Mouse (Mus musculus): ENCODE measurements around the gene Klk1b11. TPM values are rescaled to one million over a fixed set of nuclear protein-coding genes. Genes with fewer than 3 reads are reported as not detected.
"Not testable (repeated sequence)": the region's sequence is repeated elsewhere in the genome, so short reads cannot be mapped to it uniquely, and the experiment has no call there.

Gene Klk1b11
- not detected in 2 replicates for total RNA-seq (2014; rRNA removed)
- not detected in 2 replicates for polyA plus RNA-seq (2015; fragmentation: Nextera tagmentation; extraction: Ambion mirVana)

DNA sequence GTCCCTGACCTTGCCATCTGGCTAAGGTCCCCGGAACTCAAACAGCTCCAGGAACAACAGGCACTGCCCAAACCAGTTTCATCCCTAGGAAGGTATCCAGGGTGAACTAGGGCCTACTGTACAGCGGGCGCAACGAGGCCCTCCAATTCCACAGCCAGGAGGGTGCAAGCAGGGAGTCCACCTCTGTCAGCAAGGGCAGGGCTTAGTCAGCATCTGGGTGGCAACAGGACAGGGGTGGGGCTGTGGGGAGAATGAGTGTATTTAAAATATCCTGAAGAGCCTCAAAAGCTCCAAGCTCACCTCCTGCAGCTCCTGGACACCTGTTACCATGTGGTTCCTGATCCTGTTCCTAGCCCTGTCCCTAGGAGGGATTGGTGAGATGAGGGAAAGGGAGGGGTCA, at the start of gene Klk1b11:
TSS of gene Klk1b11 (plus strand) at position 301 of the 400 bp plus-strand sequence.
- 88% methylated on average over 4 of the region's 4 CpGs for WGBS
- not testable (repeated sequence) for ATAC-seq (ENCODE audit: low FRiP score)

DNA sequence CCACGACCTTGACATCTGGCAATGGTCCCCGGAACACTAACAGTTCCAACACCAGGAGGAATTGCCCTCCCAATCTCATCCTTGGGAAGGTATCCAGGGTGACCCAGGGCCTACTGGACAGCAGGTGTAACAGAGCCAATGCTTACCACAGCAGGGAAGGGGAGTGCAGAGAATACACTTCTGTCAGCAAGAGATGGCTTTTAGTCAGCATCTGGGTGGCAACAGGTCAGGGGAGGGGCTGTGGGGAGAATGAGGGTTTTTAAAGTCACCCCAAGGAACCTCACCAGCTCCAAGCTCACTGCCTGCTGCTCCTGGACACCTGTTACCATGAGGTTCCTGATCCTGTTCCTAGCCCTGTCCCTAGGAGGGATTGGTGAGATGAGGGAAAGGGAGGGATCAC, 45.3 kb upstream of the Klk1b11 start, which contains the start of gene Klk1b8:
TSS of gene Klk1b8 (plus strand) at position 301 of the 400 bp plus-strand sequence.
- DNase-seq (ENCODE audit: low spot score) (no peak), ATAC-seq (ENCODE audit: low FRiP score) (no peak)
- Histone ChIP-seq H3K4me1 (ENCODE audit: insufficient read depth, low read length) (no peaks in the 10 kb centered on the region), H3K4me2 (ENCODE audit: low read depth, low read length, poor library complexity, severe bottlenecking) (no peak within 1 kb of the TSS), H3K9ac (replicated peaks; ENCODE audit: low read length, poor library complexity, severe bottlenecking) (no peak within 1 kb of the TSS), H3K27me3 (ENCODE audit: insufficient read depth, low read length) (no peaks in the 10 kb centered on the region), H3K4me3 (ENCODE audit: low read depth, low read length) (no peak within 1 kb of the TSS), H3K27ac (ENCODE audit: low read depth, low read length) (no peak within 1 kb of the TSS), H3K36me3 (ENCODE audit: insufficient read depth, low read length) (no peaks in the 10 kb centered on the region), H3K9me3 (ENCODE audit: low read length) (no peaks in the 10 kb centered on the region)
- no peak for TF ChIP-seq CTCF (IDR thresholded peaks at IDR 0.05)
- WGBS: 78% methylated on average over 2 of the region's 2 CpGs

More for the DNA sequence above, at the start of gene Klk1b11:
- H3K9me3 ChIP-seq (ENCODE audit: low read length); H3K4me1 ChIP-seq (ENCODE audit: insufficient read depth, low read length); H3K36me3 ChIP-seq (ENCODE audit: insufficient read depth, low read length); H3K4me2 ChIP-seq (ENCODE audit: low read depth, low read length, poor library complexity, severe bottlenecking); H3K4me3 ChIP-seq (ENCODE audit: low read depth, low read length); H3K9ac ChIP-seq (replicated peaks; ENCODE audit: low read length, poor library complexity, severe bottlenecking); DNase-seq (ENCODE audit: low spot score); H3K27ac ChIP-seq (ENCODE audit: low read depth, low read length); H3K27me3 ChIP-seq (ENCODE audit: insufficient read depth, low read length): not testable (repeated sequence)

DNA sequence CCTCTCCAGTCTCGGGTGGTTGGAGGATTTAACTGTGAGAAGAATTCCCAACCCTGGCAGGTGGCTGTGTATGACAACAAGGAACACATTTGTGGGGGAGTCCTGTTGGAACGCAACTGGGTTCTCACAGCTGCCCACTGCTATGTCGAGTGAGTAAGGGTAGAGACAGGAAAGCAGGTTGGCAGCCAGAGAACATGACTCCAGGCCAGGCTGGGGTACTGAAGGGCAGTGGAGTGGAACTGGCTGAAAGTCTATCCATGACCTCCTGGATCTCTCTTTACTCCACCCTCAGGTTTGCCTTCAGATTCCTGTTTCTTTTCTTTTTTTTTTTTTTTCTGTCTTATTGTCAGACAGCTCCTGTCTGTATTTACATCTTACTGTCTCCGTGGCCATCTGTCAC, 43.0 kb upstream of the Klk1b11 start:
- Histone ChIP-seq H3K36me3 (ENCODE audit: insufficient read depth, low read length) (no peaks in the 10 kb centered on the region), H3K4me1 (ENCODE audit: insufficient read depth, low read length) (no peaks in the 10 kb centered on the region), H3K27ac (ENCODE audit: low read depth, low read length) (no peak overlapping the region), H3K9me3 (ENCODE audit: low read length) (no peaks in the 10 kb centered on the region), H3K9ac (replicated peaks; ENCODE audit: low read length, poor library complexity, severe bottlenecking) (no peak overlapping the region), H3K27me3 (ENCODE audit: insufficient read depth, low read length) (no peaks in the 10 kb centered on the region), H3K4me3 (ENCODE audit: low read depth, low read length) (no peak overlapping the region), H3K4me2 (ENCODE audit: low read depth, low read length, poor library complexity, severe bottlenecking) (no peak overlapping the region)
- DNase-seq (ENCODE audit: low spot score): no peak
- WGBS: 53% methylated on average over 4 of the region's 4 CpGs
- ATAC-seq (ENCODE audit: low FRiP score): no peak
- TF ChIP-seq CTCF (IDR thresholded peaks at IDR 0.05): no peak

DNA sequence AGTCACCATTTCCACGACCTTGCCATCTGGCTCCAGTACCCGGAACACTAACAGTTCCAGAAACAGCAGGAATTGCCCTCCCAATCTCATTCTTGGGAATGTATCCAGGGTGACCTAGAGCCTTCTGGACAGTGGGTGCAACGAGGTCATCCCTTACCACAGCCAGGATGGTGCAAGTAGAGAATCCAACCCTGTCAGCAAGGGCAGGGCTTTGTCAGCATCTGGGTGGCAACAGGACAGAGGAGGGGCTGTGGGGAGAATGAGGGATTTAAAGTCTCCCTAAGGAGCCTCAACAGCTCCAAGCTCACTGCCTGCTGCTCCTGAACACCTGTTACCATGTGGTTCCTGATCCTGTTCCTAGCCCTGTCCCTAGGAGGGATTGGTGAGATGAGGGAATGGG, 29.2 kb upstream of the Klk1b11 start, which contains the start of gene Klk1b1:
TSS of gene Klk1b1 (plus strand) at position 301 of the 400 bp plus-strand sequence.
- H3K4me3 ChIP-seq (ENCODE audit: low read depth, low read length): no peak within 1 kb of the TSS
- H3K4me1 ChIP-seq (ENCODE audit: insufficient read depth, low read length): no peaks in the 10 kb centered on the region
- ATAC-seq (ENCODE audit: low FRiP score): no peak
- no peaks in the 10 kb centered on the region for H3K27me3 ChIP-seq (ENCODE audit: insufficient read depth, low read length)
- H3K4me2 ChIP-seq (ENCODE audit: low read depth, low read length, poor library complexity, severe bottlenecking): no peak within 1 kb of the TSS
- no peak within 1 kb of the TSS for H3K9ac ChIP-seq (replicated peaks; ENCODE audit: low read length, poor library complexity, severe bottlenecking)
- WGBS: 65% methylated on average over 3 of the region's 3 CpGs
- no peaks in the 10 kb centered on the region for H3K36me3 ChIP-seq (ENCODE audit: insufficient read depth, low read length)
- no peak for DNase-seq (ENCODE audit: low spot score)
- no peak within 1 kb of the TSS for H3K27ac ChIP-seq (ENCODE audit: low read depth, low read length)
- no peak for TF ChIP-seq CTCF (IDR thresholded peaks at IDR 0.05)
- no peaks in the 10 kb centered on the region for H3K9me3 ChIP-seq (ENCODE audit: low read length)

DNA sequence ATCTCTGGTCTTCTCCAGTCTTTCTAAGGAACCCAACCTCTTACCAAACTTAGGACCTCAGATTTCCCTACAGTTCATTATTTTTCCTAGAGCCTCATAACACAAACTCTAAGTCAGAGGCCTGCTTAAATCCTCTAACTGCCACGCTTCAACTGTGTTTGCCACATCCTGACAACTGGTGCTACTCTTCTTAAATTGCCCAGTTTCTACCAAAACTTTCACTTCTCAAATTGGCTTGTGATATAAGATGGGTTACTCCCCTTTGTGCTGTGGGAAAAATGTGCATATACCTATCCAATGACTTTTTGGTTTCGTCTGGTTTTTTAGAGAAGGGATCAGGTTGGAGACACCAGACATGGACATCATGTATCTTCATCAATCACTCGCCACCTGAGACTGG, 28.6 kb upstream of the Klk1b11 start:
- H3K36me3 ChIP-seq (ENCODE audit: insufficient read depth, low read length): no peaks in the 10 kb centered on the region
- TF ChIP-seq CTCF (IDR thresholded peaks at IDR 0.05): no peak
- no peak overlapping the region for H3K4me2 ChIP-seq (ENCODE audit: low read depth, low read length, poor library complexity, severe bottlenecking)

DNA sequence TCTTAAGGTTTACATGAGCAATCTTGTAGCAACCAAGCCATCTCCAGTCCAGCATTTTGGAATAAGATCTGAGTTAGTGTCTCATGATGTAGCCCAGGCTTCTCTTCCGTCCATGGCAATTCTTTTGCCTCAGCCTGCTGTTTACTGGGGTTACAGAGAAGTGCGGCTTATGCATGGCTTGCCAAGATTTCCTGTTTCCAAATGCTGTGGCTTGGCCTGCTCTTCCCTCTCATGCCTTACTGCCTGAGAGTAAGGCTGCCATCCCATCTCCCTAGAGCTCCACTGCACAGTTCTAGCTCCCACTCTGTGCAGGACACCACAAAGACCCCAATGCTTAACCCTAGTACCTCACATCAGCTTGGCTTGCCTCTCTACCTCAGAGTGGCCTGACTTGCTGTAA, 28.1 kb upstream of the Klk1b11 start:
- H3K27me3 ChIP-seq (ENCODE audit: insufficient read depth, low read length): no peaks in the 10 kb centered on the region
- no peak for TF ChIP-seq CTCF (IDR thresholded peaks at IDR 0.05)
- no peaks in the 10 kb centered on the region for H3K36me3 ChIP-seq (ENCODE audit: insufficient read depth, low read length)
- H3K4me3 ChIP-seq (ENCODE audit: low read depth, low read length): no peak overlapping the region
- H3K9me3 ChIP-seq (ENCODE audit: low read length): no peaks in the 10 kb centered on the region
- no peak overlapping the region for H3K9ac ChIP-seq (replicated peaks; ENCODE audit: low read length, poor library complexity, severe bottlenecking)
- WGBS: 84% methylated on average over 2 of the region's 2 CpGs
- DNase-seq (ENCODE audit: low spot score) (no peak), ATAC-seq (ENCODE audit: low FRiP score) (no peak)
- H3K27ac ChIP-seq (ENCODE audit: low read depth, low read length): no peak overlapping the region
- H3K4me1 ChIP-seq (ENCODE audit: insufficient read depth, low read length): no peaks in the 10 kb centered on the region
- no peak overlapping the region for H3K4me2 ChIP-seq (ENCODE audit: low read depth, low read length, poor library complexity, severe bottlenecking)

More for the DNA sequence above, 28.6 kb upstream of the Klk1b11 start:
- ATAC-seq (ENCODE audit: low FRiP score): no peak
- WGBS: 85% methylated on average over 3 of the region's 3 CpGs
- H3K9me3 ChIP-seq (ENCODE audit: low read length): no peaks in the 10 kb centered on the region
- no peaks in the 10 kb centered on the region for H3K27me3 ChIP-seq (ENCODE audit: insufficient read depth, low read length)
- no peak for DNase-seq (ENCODE audit: low spot score)
- H3K27ac ChIP-seq (ENCODE audit: low read depth, low read length): no peak overlapping the region
- no peaks in the 10 kb centered on the region for H3K4me1 ChIP-seq (ENCODE audit: insufficient read depth, low read length)
- H3K4me3 ChIP-seq (ENCODE audit: low read depth, low read length): no peak overlapping the region
- no peak overlapping the region for H3K9ac ChIP-seq (replicated peaks; ENCODE audit: low read length, poor library complexity, severe bottlenecking)

DNA sequence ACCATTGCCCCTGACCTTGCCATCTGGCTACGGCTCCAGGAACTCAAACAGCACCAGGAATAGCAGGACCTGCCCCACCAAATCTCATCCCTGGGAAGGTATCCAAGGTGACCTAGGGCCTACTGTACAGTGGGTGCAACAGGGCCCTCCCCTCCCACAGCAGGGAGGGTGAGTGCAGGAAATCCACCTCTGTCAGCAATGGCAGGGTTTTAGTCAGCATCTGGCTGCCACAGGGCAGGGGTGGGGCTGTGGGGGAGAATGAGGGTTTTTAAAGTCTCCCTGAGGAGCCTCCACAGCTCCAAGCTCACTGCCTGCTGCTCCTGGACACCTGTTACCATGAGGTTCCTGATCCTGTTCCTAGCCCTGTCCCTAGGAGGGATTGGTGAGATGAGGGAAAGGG, 19.9 kb upstream of the Klk1b11 start, which contains the start of gene Klk1b9:
TSS of gene Klk1b9 (plus strand) at position 301 of the 400 bp plus-strand sequence.
- not testable (repeated sequence) for ATAC-seq (ENCODE audit: low FRiP score); H3K27me3 ChIP-seq (ENCODE audit: insufficient read depth, low read length); H3K4me1 ChIP-seq (ENCODE audit: insufficient read depth, low read length); H3K9me3 ChIP-seq (ENCODE audit: low read length); H3K4me2 ChIP-seq (ENCODE audit: low read depth, low read length, poor library complexity, severe bottlenecking); H3K4me3 ChIP-seq (ENCODE audit: low read depth, low read length); DNase-seq (ENCODE audit: low spot score); H3K9ac ChIP-seq (replicated peaks; ENCODE audit: low read length, poor library complexity, severe bottlenecking); H3K27ac ChIP-seq (ENCODE audit: low read depth, low read length); H3K36me3 ChIP-seq (ENCODE audit: insufficient read depth, low read length)
- 71% methylated on average over 1 of the region's 1 CpGs for WGBS
